Mouse (Mus musculus) stomach, embryonic 16.5 days (tissue): ENCODE data around the gene Atxn2l. TPM values are rescaled to one million over a fixed set of nuclear protein-coding genes. Genes with fewer than 3 reads are reported as not detected.

Source experiments
- ATAC-seq: fragments of 200-750 bp; cut with Nextera tagmentation; 2 replicates; pipeline ENCODE4 v1.8.0; 2017; ENCODE audit warnings: moderate number of reproducible peaks, moderate TSS enrichment; ENCODE audit not compliant: insufficient read depth, low FRiP score
- H3K27ac ChIP-seq: fragments of 300-500 bp; sonication (generic); 2 replicates; pipeline ENCODE4 v1.5.1; 2014; ENCODE audit warnings: low read length
- H3K27me3 ChIP-seq: fragments of 300-500 bp; sonication (generic); 2 replicates; pipeline ENCODE4 v1.6.1; 2014; ENCODE audit warnings: low read length, control low read depth, mixed read lengths; ENCODE audit not compliant: control insufficient read depth, insufficient read depth
- H3K36me3 ChIP-seq: fragments of 300-500 bp; sonication (generic); 2 replicates; pipeline ENCODE4 v1.6.1; 2014; ENCODE audit warnings: low read length; ENCODE audit not compliant: control insufficient read depth, insufficient read depth
- H3K4me1 ChIP-seq: fragments of 300-500 bp; sonication (generic); 2 replicates; pipeline ENCODE4 v1.6.1; 2014; ENCODE audit warnings: low read length, control low read depth, mixed read lengths; ENCODE audit not compliant: control insufficient read depth, insufficient read depth
- H3K4me2 ChIP-seq: fragments of 300-500 bp; sonication (generic); 2 replicates; pipeline ENCODE4 v1.6.1; 2014; ENCODE audit warnings: low read depth, low read length, mixed read lengths
- H3K4me3 ChIP-seq: fragments of 300-500 bp; sonication (generic); replicated peaks from 2 replicates; pipeline ENCODE4 v1.5.1; 2014; ENCODE audit warnings: mild to moderate bottlenecking, low read length
- H3K9ac ChIP-seq: fragments of 300-500 bp; sonication (generic); 2 replicates; pipeline ENCODE4 v1.6.1; 2014; ENCODE audit warnings: low read length
- H3K9me3 ChIP-seq: fragments of 300-500 bp; sonication (generic); replicated peaks from 2 replicates; pipeline ENCODE4 v1.6.1; 2016; ENCODE audit warnings: low read length, control low read depth; ENCODE audit not compliant: control insufficient read depth
- WGBS: fragments of 180-500 bp; shearing (Covaris S2); extraction: QIAGEN DNeasy Blood & Tissue Kit; methylation state at CpG from one replicate; pipeline ENCODE4 v1.1.7; 2014; 5-methylcytosine and 5-hydroxymethylcytosine counted together
- polyA plus RNA-seq: library from polyadenylated mRNA; unstranded; fragments of >200 nt; fragmentation: Nextera tagmentation; extraction: Ambion mirVana; gene quantifications from 2 replicates; pipeline ENCODE4 v1.2.1, GENCODE M21; 2015

Atxn2l gene
- 31.2 and 33.4 TPM in 2 replicates for polyA plus RNA-seq

DNA sequence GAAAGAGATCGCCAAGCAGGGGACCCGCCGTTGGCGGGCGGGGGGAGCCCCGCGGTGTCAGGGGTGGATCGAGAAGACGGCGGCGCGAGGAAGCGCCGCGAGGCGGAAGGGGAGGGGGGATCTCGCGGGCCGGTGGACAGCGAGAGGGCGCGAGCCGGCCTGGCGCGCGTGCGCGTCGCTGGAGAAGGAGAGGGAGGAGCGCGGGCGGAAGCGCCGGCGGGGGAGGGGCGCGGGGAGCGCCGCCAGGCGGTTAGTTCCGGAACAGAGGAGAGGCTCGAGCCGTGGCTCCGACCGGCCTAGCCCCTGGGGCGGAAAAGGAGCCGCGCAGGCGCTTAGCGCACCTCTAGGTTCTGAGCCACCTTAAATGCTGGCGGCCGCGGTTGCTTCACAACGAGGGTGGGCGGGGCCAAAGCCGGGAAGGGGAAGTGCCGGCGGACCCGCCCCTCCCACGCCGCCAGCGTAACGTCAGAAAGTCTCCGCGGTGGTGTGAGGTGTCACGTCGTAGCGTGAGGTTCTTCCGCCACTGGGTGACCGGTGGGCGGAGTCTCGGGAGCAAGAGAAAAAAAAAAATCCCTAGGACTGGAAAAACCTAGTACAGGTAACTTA lies at the start of gene Atxn2l:
Atxn2l (minus strand) TSS at position 165 of the 606 bp plus-strand sequence.
- under 1% methylated on average over 52 of the region's 72 CpGs for WGBS
- ATAC-seq: peak; percentile 92

DNA sequence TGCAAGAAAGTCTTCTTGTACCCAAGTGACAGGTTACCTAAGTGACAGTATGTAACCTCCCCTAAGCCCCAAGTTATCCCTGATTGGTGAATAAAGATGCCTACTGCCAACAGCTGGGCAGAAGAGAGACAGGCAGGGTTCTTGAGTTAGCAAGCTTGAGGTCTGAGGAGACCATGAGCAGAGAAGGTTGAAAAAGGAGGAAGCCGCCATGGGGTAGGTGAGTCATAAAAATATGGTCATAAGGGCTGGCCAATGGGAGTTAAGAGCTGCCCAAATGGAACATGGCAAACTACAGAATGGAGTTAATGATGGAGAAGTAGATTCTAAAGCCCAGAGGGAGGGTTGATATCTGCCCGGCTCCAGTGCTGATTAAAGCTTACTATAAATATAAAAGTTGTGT lies 42.4 kb upstream of the Atxn2l start:
- Histone ChIP-seq H3K36me3 (peaks cover 18% of the 10 kb centered on the region), H3K27ac (no peak overlapping the region), H3K4me1 (no peaks in the 10 kb centered on the region), H3K9me3 (no peaks in the 10 kb centered on the region), H3K4me3 (no peak overlapping the region), H3K9ac (no peak overlapping the region), H3K27me3 (no peaks in the 10 kb centered on the region), H3K4me2 (no peak overlapping the region)
- 79% methylated on average over 2 of the region's 2 CpGs for WGBS
- ATAC-seq: no peak

More for the DNA sequence above, at the start of gene Atxn2l:
- Histone ChIP-seq H3K4me3 (peak within 1 kb of the TSS; percentile 94), H3K36me3 (peaks cover 12% of the 10 kb centered on the region), H3K9ac (peak within 1 kb of the TSS; percentile 100), H3K4me2 (peak within 1 kb of the TSS; percentile 78), H3K9me3 (no peaks in the 10 kb centered on the region), H3K4me1 (peaks cover 5% of the 10 kb centered on the region; the same call in 1 of the 2 replicates), H3K27me3 (no peaks in the 10 kb centered on the region), H3K27ac (peak within 1 kb of the TSS; percentile 99)

DNA sequence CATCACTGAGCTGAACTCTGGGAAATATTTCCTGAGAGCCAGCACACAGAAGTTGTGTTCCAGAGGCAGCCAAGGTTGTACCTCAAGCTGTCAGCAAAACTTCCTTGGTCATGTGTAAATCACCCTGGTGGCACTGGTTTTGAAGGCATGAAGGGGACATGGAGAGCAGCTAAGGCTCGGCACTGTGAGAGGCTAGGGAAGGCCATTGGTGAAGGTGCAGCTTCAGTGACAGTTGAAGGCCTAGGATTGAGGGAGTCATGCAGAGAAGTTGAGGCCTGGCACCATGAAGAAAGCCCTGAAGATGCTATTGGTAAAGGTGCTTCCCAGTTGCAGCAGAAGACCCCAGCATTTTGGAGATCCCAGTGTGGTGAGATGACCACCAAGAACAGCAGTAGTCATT lies 38.4 kb upstream of the Atxn2l start:
- H3K4me3 ChIP-seq: no peak overlapping the region
- no peak overlapping the region for H3K27ac ChIP-seq
- H3K36me3 ChIP-seq: peaks cover 6% of the 10 kb centered on the region; the same call in 1 of the 2 replicates
- no peak for ATAC-seq
- peaks cover 5% of the 10 kb centered on the region for H3K27me3 ChIP-seq
- no peaks in the 10 kb centered on the region for H3K9me3 ChIP-seq
- no peak overlapping the region for H3K4me2 ChIP-seq
- no peaks in the 10 kb centered on the region for H3K4me1 ChIP-seq
- H3K9ac ChIP-seq: no peak overlapping the region
- WGBS: 85% methylated on average over 1 of the region's 1 CpGs

DNA sequence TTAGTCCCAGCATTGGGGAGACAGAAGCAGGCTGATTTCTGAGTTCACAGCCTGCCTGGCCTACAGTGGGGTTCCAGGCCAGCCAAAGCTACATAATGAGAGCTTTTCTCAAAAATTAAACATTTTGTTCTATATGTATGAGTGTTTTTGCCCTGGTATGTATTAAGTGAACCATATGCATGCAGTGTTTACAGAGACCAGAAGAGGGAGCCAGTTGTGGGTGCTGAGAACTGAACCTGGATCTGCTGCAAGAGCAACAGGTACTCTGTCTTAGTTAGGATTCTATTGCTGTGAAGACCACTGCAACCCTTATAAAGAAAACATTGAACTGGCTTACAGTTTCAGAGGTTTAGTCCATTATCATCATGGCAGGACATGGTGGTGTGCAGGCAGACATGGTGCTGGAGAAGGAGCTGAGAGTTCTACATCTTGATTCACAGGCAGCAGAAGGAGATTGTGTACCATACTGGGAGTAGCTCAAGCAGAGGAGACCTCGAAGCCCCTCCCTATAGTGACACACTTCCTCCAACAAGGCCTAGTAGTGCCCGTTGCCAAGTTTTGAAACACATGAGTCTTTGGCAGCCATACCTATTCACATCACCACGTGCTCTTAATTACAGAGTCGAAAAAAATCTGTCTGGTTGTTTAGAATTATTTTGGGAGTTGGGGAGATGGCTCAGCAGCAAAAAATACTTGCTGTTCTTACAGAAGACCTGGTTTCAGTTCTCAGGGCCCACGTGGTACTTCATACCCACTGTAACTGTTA lies 34.8 kb upstream of the Atxn2l start:
- H3K4me3 ChIP-seq: no peak overlapping the region
- WGBS: 74% methylated on average over 5 of the region's 5 CpGs
- ATAC-seq: no peak
- H3K27ac ChIP-seq: no peak overlapping the region
- H3K27me3 ChIP-seq: peaks cover 7% of the 10 kb centered on the region
- no peak overlapping the region for H3K9ac ChIP-seq
- no peak overlapping the region for H3K4me2 ChIP-seq
- H3K4me1 ChIP-seq: no peaks in the 10 kb centered on the region
- H3K36me3 ChIP-seq: no peaks in the 10 kb centered on the region
- H3K9me3 ChIP-seq: no peaks in the 10 kb centered on the region

DNA sequence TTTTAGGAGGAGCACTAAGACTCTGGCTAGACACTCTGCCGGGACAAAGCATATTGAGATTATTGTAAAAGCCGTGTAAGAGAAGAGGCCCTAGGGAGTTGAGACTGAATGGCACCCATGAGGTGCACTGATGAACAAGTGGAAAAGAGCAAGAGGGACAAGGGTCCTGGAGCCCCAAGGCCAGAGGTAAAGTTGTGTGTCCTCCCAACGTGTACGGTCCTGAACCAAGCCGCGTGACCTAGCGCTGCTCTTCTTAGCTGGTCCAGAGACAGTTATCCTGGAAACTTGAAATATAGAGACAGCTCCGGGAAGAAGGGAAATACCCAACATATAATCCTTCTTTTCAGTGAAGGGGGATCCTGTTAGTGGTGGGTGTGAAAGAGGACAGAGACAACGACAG lies 33.2 kb upstream of the Atxn2l start:
- Histone ChIP-seq H3K27me3 (peaks cover 7% of the 10 kb centered on the region), H3K4me1 (no peaks in the 10 kb centered on the region), H3K4me3 (peak overlapping the region; percentile 48), H3K4me2 (peak overlapping the region; percentile 74), H3K9ac (no peak overlapping the region), H3K27ac (no peak overlapping the region), H3K9me3 (no peaks in the 10 kb centered on the region), H3K36me3 (no peaks in the 10 kb centered on the region)
- WGBS: 58% methylated on average over 9 of the region's 9 CpGs
- no peak for ATAC-seq

DNA sequence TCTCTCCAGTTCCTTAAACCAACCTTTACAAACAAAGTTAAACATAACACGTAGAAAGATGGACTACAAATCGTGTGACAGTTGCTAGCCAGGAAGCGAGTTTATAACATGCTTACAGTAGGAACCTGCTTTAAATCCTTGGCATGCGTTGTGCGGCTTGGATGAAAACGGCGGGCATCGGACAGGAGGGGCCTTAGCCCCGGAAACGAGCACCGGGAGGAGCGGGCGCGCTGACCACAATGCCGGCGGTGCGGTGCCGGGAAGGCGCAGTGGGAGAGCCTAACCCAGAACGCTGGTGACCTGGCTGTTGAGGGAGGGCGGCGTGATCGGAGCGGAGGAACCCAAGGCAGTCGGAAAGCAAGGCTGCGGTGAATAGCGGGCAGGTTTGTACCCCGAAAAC lies 32.5 kb upstream of the Atxn2l start:
- Histone ChIP-seq H3K36me3 (no peaks in the 10 kb centered on the region), H3K4me2 (peak overlapping the region; percentile 74), H3K27ac (no peak overlapping the region), H3K9me3 (no peaks in the 10 kb centered on the region), H3K9ac (peak overlapping the region; percentile 68), H3K27me3 (peaks cover 7% of the 10 kb centered on the region), H3K4me1 (no peaks in the 10 kb centered on the region), H3K4me3 (peak overlapping the region; percentile 48)
- WGBS: under 1% methylated on average over 28 of the region's 28 CpGs
- peak; percentile 33; the same call in 1 of the 2 replicates for ATAC-seq

DNA sequence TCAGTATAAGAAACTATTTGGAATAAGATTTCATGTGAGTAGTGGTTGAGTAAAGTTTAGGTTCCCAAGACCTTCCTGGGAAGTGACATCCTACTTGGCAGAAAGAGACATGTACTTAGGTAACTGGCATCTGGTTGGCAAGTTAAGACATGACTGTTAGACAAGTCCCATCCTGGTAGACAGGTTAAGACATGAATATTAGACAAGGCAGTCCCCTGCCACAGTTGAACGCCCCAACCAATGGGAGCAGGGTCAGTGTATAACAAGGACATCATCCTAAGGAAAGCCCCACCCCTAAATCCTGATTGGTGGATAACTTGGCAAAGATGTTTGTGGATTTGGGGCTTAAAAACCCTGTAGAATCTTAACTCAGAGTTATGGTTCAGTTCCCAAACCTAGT lies 30.2 kb upstream of the Atxn2l start:
- 86% methylated on average over 1 of the region's 1 CpGs for WGBS
- Histone ChIP-seq H3K4me1 (no peaks in the 10 kb centered on the region), H3K4me2 (no peak overlapping the region), H3K27me3 (peaks cover 7% of the 10 kb centered on the region), H3K36me3 (no peaks in the 10 kb centered on the region), H3K9ac (no peak overlapping the region), H3K4me3 (no peak overlapping the region), H3K27ac (no peak overlapping the region), H3K9me3 (no peaks in the 10 kb centered on the region)
- no peak for ATAC-seq

DNA sequence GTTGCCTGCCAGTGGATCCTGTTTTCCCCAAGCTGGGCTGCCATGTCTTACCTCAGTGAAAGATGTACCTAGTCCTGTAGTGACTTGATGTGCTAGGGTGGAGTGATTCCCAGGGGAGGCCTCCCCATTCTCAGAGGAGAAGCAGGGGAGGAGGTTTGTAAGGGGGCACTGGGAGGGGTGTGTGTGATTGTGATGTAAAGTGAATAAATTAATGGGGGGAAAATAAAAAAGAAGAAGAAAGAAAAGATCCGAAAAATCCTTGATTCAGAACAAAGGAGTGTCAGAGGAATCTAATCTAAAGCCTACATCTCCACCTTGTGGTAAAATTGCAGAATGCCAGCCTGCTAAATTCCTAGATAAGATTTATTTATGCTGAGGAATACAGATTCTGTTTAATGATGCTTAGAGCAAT lies 24.9 kb upstream of the Atxn2l start:
- H3K4me1 ChIP-seq: no peaks in the 10 kb centered on the region
- no peak overlapping the region for H3K4me2 ChIP-seq
- no peak overlapping the region for H3K4me3 ChIP-seq
- 5% methylated on average over 1 of the region's 1 CpGs for WGBS
- H3K9me3 ChIP-seq: no peaks in the 10 kb centered on the region
- peak overlapping the region; percentile 47; the same call in 1 of the 2 replicates for H3K9ac ChIP-seq
- H3K27me3 ChIP-seq: no peaks in the 10 kb centered on the region
- no peak overlapping the region for H3K27ac ChIP-seq
- ATAC-seq: 0 out of 2 replicates have a peak, but pooled peaks have one; percentile 21
- no peaks in the 10 kb centered on the region for H3K36me3 ChIP-seq

DNA sequence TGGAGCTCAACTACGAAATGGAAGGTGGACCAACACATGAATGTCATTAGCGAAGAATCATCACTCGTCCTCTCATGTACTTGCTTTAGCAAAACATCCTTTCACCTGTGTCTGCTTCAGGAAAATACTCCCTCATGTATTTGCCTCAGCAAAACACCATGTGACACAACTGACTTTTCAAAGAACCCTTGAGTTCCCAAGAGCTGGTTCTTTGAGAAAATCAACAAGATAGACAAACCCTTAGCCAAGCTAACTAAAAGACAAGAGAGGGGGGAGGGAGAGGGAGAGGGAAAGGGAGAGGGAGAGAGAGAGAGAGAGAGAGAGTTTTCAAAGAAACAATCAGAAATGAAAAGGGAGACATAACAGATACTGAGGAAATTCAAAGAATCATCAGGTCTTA lies 20.1 kb upstream of the Atxn2l start:
- Histone ChIP-seq H3K4me3 (no peak overlapping the region), H3K9ac (no peak overlapping the region), H3K36me3 (no peaks in the 10 kb centered on the region), H3K9me3 (no peaks in the 10 kb centered on the region), H3K27me3 (no peaks in the 10 kb centered on the region), H3K4me2 (no peak overlapping the region), H3K27ac (no peak overlapping the region), H3K4me1 (no peaks in the 10 kb centered on the region)
- ATAC-seq: no peak
- 86% methylated on average over 3 of the region's 3 CpGs for WGBS
